Mouse (Mus musculus) CH12F3 (cell line): ENCODE results near the gene Ces1f.
"Not testable (repeated sequence)": the region's sequence is repeated elsewhere in the genome, so short reads cannot be mapped to it uniquely, and the experiment has no call there.

ENCODE experiments used
- in situ Hi-C: fragments of 300-500 bp; cut with MboI; formaldehyde crosslinking; loops from 2 replicates; pipeline ENCODE4 v1.14.3; 2020; ENCODE audit warnings: low sequenced_read_pairs

Ces1f gene

GRCm38 (mm10) chr8:93279556-93279955 lies at the start of gene Ces1f:
Ces1f (minus strand) TSS chr8:93279747.
- in situ Hi-C loops = no loop called here

DNA sequence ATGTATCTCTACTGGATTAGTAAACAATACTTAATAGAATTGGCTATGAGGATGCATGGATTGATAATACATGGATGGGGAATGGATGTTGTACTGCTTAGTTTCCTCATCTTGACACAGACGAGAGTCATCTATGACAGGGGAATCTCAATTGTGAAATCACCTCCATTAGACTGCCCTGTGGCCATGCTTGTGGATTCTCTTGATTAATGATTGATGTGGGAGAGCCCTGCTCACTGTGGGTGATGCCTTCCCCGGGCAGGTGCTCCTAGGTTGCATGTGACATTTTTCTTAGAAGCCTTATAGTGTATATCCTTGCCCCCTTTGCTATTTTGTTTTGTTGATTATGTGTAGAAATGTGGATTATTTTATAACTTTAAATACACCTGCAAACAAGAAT lies 45.6 kb upstream of the Ces1f start:
- in situ Hi-C loops = no loop called here

DNA sequence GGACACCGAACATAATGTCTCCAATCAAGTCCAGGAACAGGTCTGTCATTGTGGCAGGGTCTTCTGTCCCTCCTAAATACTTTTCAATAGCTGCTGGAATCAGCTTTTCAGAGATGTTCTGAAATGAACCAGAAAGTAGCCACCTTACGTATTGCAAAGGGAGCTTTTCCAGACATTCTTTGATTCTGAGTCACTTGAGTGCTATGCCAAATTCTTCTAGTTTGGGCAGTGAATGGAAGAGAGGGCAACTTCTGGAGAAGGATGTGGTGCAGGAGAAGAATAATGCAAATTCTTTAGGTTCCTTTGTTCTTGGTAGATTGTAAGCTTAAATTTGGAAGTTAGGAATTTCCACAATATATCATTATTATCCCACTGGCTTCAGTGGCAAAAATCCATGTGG lies 37.5 kb upstream of the Ces1f start:
- in situ Hi-C loops = no loop called here

DNA sequence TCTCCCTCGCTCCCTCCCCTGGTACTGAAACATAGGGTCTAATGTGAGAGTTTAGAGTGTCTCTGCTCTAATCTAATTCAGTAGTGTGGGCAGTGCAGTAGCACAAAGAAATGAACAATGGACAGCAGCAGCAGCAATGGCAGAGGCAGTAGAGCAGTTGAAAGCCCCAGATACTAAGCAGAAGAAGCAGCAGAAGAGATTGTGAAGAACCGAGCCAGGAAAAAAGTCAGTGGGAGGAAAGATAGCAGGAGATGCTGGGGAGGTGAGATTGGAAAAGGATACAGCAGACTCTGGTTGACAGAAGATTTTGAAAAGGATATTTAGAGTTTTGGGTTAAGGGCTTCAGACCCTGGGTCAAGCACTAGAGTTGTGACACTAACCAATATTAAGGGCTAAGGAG lies 36.0 kb upstream of the Ces1f start:
- in situ Hi-C loops = no loop called here

DNA sequence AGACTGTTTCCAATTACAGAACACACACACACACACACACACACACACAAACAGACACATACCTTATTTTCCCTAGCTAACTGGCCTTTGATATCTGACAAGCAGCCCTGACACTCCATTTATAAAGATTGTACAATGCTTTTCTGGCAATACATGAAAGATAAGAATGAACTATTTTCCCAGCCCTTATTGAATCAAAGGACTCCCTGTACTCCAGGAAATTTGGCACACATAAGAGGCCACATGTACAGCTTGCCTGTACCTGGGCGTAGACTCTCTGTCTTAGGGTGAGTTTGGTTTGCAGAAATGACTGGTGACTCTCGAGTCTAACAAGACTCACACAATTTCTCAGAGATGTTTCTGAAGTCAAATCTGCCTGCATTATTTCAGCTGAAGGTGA lies 4.3 kb upstream of the Ces1f start:
- in situ Hi-C loops = no loop called here

GRCm38 (mm10) chr8:93282349-93282748 lies 2.8 kb upstream of the Ces1f start:
- in situ Hi-C loops = no loop called here

- in situ Hi-C loops = no loop called here
Observed at GRCm38 (mm10) chr8:93278176-93278805, 1.3 kb downstream of the Ces1f start.

GRCm38 (mm10) chr8:93274609-93275008 lies 4.9 kb downstream of the Ces1f start:
- in situ Hi-C loops = no loop called here

DNA sequence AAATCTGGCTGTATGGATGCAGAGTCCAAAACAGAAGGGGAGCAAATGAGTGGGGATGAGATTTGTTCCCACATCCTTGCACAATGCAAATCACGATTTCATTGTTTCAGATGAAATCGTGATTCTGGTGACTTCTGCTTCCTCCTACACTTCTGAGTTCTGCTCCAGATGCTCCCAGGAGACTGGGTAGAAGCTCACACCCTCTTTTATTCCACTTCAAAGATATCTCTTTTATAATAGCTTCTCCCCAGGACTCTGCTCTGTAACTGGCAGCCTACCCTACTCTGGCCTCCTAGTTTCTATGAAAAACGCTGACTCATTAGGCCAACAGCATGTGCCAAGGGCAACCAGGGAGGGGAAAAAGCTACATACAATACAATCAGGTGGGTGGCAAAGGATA lies 6.2 kb downstream of the Ces1f start:
- in situ Hi-C loops = no loop called here

GRCm38 (mm10) chr8:93272686-93273085 lies 6.9 kb downstream of the Ces1f start:
- in situ Hi-C loops = no loop called here

GRCm38 (mm10) chr8:93261436-93261835 lies 18.1 kb downstream of the Ces1f start:
- in situ Hi-C loops = no loop called here

DNA sequence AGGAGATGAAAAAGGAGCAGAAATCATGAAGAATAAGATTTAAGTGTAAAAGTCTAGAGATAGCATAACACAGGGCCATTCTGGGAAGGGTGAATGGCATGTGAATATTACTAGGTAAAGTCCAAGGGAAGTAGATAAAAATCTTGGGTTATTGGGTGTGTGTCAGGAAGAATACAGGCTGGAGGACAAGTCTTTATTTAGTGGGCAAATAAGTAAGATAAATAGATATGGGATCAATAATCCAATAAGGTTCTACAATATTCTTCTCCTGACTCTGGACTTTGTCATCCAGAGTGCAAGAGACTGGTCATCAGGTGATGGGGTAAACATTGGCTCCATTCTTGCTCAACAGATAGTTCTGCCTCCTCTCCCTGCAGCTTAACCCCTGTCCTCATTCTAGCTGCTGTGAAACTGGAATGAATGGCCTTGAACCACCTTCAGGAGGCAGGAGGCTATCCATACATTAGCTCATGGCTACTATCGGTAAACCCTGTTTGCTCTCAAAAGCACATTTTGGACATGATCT lies 27.1 kb downstream of the Ces1f start:
- in situ Hi-C loops = no loop called here

GRCm38 (mm10) chr8:93246057-93246456 lies 33.5 kb downstream of the Ces1f start:
- in situ Hi-C loops = no loop called here

DNA sequence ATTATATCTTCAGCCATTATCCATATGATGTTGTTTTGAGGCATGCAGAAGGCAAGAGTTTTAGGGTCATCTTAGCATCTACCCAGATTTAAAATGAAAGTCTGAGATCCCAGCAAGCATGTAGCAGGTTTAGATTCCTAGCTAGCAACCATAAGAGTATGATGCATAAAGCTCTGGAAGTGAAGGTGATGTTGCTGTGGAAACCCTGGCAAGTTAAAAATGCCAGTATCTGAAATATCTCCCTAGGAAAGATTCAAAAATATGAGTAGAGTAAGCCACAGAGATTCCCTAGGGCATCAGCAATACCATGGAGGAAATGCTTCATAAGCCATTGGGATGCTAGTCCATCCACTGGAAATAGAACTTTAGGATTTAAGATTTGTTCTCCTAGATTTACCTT lies 39.7 kb downstream of the Ces1f start:
- in situ Hi-C loops = no loop called here

DNA sequence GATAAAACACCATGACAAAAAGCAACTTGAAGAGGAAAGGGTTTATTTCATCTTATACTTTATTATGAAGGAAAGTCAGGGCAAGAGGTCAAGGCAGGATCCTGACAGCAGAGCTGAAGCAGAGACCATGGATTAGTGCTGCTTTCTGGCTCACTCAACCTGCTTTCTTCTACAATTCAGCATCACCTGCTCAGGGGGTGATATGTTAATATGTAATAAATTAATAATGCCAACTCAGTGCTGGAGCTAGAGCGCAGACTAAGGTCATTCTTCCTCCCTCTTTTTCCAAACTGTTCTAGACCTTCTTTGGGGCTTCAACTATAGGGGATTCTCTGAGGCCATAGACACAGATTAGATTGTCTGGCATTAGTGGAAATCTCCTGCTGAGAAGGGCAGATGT lies 43.9 kb downstream of the Ces1f start:
- in situ Hi-C loops = no loop called here

DNA sequence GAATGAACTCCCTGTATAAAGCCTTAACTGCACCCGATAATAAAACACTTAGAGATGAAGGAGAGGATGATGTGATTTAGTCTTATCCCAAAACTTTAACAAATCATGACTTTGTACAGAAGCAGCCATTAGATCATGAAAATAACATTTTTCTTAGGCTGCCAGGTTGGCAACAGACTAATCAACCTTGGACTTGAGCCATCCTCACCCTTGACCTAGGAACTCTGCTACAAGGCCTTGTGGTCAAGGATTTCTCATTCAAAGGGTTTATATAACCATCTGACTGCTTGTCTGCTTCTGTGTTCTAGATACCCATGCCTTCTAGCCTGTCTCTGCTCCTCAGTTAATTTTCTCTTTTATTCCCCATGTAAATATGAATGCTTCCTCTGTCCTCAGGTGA lies 44.8 kb downstream of the Ces1f start:
- in situ Hi-C loops = no loop called here

DNA sequence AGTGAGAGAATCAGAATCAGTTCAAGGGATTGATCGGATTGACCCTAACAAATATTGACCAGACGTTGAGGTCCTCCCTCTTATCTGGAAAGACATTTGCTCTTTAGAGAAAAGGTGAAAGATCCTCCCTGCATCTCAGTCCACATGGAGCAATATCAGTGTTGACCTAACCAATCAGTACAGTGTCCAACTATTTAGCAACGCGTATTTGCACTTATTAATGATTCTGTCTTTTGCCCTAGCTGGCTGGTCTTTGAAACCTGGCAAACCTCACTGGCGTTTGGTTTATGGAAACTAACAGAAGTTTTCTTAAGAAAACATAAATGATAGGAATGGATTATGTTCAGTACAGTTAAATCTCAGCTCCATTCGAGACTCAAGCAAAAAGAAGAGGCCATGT lies 45.5 kb downstream of the Ces1f start:
- in situ Hi-C loops = no loop called here

DNA sequence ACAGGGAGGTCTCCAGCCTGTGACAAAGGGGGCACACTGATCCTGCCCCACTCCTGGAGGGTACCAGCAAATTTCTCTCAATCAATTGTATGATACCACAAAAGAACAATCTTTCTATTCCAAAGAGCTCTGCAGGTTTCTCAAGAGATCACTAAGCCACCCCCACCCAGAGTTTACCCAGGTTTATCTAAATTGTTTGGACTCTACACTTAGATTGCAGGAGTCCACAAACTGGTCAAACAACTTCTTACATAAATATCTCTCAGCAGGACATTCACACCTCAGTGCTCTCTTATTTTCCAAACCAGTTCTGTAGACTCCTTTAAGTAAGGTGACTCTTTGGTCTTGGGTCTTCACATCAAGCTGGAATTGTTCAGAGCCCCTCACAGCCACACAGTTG lies 50.1 kb downstream of the Ces1f start, which contains the start of gene Ces1e:
TSS of gene Ces1e (minus strand) at position 174 of the 400 bp plus-strand sequence.
- in situ Hi-C loops = no loop called here

DNA sequence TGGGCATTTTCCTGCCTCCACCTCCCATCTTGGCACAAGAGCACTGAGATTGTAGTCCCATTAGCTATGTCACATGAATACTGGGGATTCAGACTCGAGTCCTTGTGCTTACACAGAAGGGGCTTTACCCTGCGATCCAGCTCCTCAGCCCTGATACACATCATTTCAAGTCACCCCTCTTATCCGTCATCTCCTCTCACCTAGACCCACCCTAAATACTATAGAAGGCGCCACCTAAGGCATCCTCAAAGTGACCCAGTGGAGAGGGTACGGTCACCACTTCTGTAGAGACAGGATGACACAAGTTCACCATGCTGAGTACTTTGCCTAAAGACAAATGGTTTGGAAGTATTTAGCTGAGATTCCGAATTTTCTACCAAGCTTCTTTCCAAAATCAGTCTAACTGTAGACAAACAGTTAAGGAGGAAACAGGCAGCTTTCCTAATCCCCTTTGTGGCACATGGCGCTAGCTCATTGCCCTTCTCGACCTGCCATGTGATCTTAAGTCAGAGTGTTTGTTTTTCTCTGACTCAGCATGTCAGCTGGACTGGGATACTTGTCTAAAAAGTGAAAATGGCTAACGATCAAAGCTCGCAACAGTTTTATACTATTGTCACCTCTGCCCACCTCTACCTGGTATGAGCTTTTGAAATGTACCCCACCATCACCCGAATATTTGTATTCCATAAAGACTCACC lies 50.7 kb downstream of the Ces1f start:
- in situ Hi-C loops = no loop called here

DNA sequence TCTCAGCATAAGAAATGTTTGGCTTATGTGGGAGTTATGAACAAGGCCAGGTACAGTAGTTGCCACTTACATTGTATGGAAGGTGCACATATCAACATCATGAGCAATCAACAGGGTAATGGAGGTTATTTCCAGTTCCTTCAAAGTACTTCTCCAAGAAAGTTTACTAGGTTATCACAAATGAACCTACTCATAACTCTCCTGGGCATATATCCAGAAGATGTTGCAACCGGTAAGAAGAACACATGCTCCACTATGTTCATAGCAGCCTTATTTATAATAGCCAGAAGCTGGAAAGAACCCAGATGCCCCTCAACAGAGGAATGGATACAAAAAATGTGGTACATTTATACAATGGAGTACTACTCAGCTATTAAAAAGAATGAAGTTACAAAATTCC lies 53.1 kb downstream of the Ces1f start:
- in situ Hi-C loops = not testable (repeated sequence)

DNA sequence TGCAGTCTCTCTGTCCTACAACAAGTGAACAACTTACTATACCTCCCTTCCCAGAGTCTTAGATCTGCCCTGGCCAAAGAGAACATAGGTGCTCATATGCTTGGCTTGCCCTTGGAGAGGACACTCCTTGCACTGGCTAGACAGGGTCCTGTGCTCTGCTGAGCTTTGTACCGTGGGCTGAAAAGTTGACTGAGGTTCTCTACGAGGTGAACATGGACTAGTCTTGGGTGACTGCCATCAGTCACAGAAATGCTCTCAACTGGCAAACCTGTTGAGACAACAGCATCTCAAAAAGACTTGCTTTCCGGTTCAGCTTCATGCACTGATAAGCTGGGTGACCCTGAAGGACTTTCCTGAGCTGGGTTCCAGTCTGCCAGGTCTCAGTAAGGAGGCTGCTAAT lies 57.7 kb downstream of the Ces1f start:
- in situ Hi-C loops = no loop called here

- in situ Hi-C loops = no loop called here
Observed at GRCm38 (mm10) chr8:93217867-93218266, 61.7 kb downstream of the Ces1f start.
